Comparison of ENCODE assay signal across 10 mouse cellular contexts in genomic region chr4:134580351-134581148, GRCm38 (mm10). TPM values are rescaled to one million over a fixed set of nuclear protein-coding genes. Genes with fewer than 3 reads are reported as not detected.
DNase-seq lines count a peak whose midpoint lies in the region; ATAC-seq and TF ChIP-seq lines count a peak whose summit lies in the region.
"Had no signal": no experiment of that assay in that cellular context is flagged by ENCODE, and none has a peak within 500 bp of the region (broad histone marks: within the 10 kb centered on the region; RNA-seq: fewer than 3 reads in every experiment).

No protein-coding gene starts in this region.

- no peak overlapping the region for H3K4me3 ChIP-seq in heart, embryonic 15.5 days
- no peak overlapping the region for H3K4me3 ChIP-seq in forebrain, embryonic 13.5 days
- H3K4me3 ChIP-seq in olfactory bulb, adult 2 months (ENCODE audit: insufficient read depth, low read depth, low read length) = no peak overlapping the region
- H3K4me3 ChIP-seq in stomach, postnatal 0 days (ENCODE audit: low read depth, low read length) = no peak overlapping the region
- H3K4me3 ChIP-seq: embryonic facial prominence, embryonic 15.5 days had no signal

- H3K4me2 ChIP-seq in heart, embryonic 15.5 days = no peak overlapping the region
- no peak overlapping the region for H3K4me2 ChIP-seq in forebrain, embryonic 13.5 days
- H3K4me2 ChIP-seq in stomach, postnatal 0 days (replicated peaks; ENCODE audit: low read depth) = no peak overlapping the region
- H3K4me2 ChIP-seq: embryonic facial prominence, embryonic 15.5 days had no signal

- intact Hi-C loops in heart, postnatal 25 days (cut with DNase I) = loop anchor here (5.0 kb wide), 1 partner anchor 122 kb away; the partner anchor contains the start of gene Man1c1

- TF ChIP-seq CTCF in olfactory bulb, adult 2 months (IDR thresholded peaks at IDR 0.05; ENCODE audit: insufficient read depth, low read depth, low read length) = no peak
- TF ChIP-seq CTCF in stomach, postnatal 0 days (IDR thresholded peaks at IDR 0.05; ENCODE audit: low read depth) = no peak

- ATAC-seq in heart, embryonic 15.5 days (replicated peaks; ENCODE audit: insufficient number of reproducible peaks, insufficient read depth, low FRiP score, low read depth) = no peak
- peak; percentile 75 for ATAC-seq in forebrain, embryonic 13.5 days
- no peak for ATAC-seq in stomach, postnatal 0 days (ENCODE audit: low FRiP score, low TSS enrichment)

- peaks cover 29% of the 10 kb centered on the region for H3K4me1 ChIP-seq in heart, embryonic 15.5 days (replicated peaks)
- peaks cover 39% of the 10 kb centered on the region for H3K4me1 ChIP-seq in forebrain, embryonic 13.5 days
- H3K4me1 ChIP-seq in olfactory bulb, adult 2 months (ENCODE audit: control insufficient read depth, insufficient read depth, low read length) = peaks cover 41% of the 10 kb centered on the region
- H3K4me1 ChIP-seq in stomach, postnatal 0 days (replicated peaks; ENCODE audit: control insufficient read depth, insufficient read depth) = 0 out of 2 replicates have a peak, but pooled peaks cover 2% of the 10 kb centered on the region

- DNase-seq in heart, postnatal 25 days (ENCODE audit: low spot score) = no peak
- peak; percentile 80 to 81 for DNase-seq in layer of hippocampus, postnatal 10 days (ENCODE audit: low spot score in 2 of 2)
- DNase-seq in lung, postnatal 14 days = no peak
- DNase-seq in kidney, adult 18-20 months = no peak
- DNase-seq in stomach, postnatal 0 days (ENCODE audit: low spot score) = no peak

- no peaks in the 10 kb centered on the region for H3K9me3 ChIP-seq in heart, embryonic 15.5 days (replicated peaks)
- no peaks in the 10 kb centered on the region for H3K9me3 ChIP-seq in forebrain, embryonic 13.5 days (replicated peaks)
- no peaks in the 10 kb centered on the region for H3K9me3 ChIP-seq in stomach, postnatal 0 days (ENCODE audit: control insufficient read depth, low read length)
- H3K9me3 ChIP-seq: embryonic facial prominence, embryonic 15.5 days had no signal

- WGBS in heart, embryonic 15.5 days = 76% methylated on average over 15 of the region's 15 CpGs
- WGBS in forebrain, embryonic 13.5 days = 63% methylated on average over 15 of the region's 15 CpGs
- WGBS in olfactory bulb, adult 2 months = 48% methylated on average over 15 of the region's 15 CpGs
- 81% methylated on average over 15 of the region's 15 CpGs for WGBS in stomach, postnatal 0 days

- 0 out of 2 replicates have a peak overlapping the region, but pooled peaks have one; percentile 7 for H3K9ac ChIP-seq in heart, embryonic 15.5 days
- 0 out of 2 replicates have a peak overlapping the region, but pooled peaks have one; percentile 8 for H3K9ac ChIP-seq in forebrain, embryonic 13.5 days
- no peak overlapping the region for H3K9ac ChIP-seq in stomach, postnatal 0 days (ENCODE audit: low read length)
- H3K9ac ChIP-seq: embryonic facial prominence, embryonic 15.5 days; liver, embryonic 14.5 days had no signal

- peak overlapping the region; percentile 87; the same call in 1 of the 2 replicates for H3K27ac ChIP-seq in heart, embryonic 15.5 days
- peak overlapping the region; percentile 76 for H3K27ac ChIP-seq in forebrain, embryonic 13.5 days
- peak overlapping the region; percentile 52 for H3K27ac ChIP-seq in olfactory bulb, adult 2 months (ENCODE audit: insufficient read depth, low read depth, low read length)
- no peak overlapping the region for H3K27ac ChIP-seq in stomach, postnatal 0 days (replicated peaks)
- H3K27ac ChIP-seq: liver, embryonic 14.5 days had no signal

- no peaks in the 10 kb centered on the region for H3K27me3 ChIP-seq in heart, embryonic 15.5 days
- H3K27me3 ChIP-seq in forebrain, embryonic 13.5 days = no peaks in the 10 kb centered on the region
- H3K27me3 ChIP-seq in stomach, postnatal 0 days (ENCODE audit: control insufficient read depth, insufficient read depth, low read length) = no peaks in the 10 kb centered on the region
- H3K27me3 ChIP-seq: embryonic facial prominence, embryonic 15.5 days had no signal

- no peak for TF ChIP-seq POLR2A in olfactory bulb, adult 2 months (IDR thresholded peaks at IDR 0.05; ENCODE audit: insufficient read depth, low read depth, low read length)

- H3K36me3 ChIP-seq in heart, embryonic 15.5 days = no peaks in the 10 kb centered on the region
- no peaks in the 10 kb centered on the region for H3K36me3 ChIP-seq in forebrain, embryonic 13.5 days (ENCODE audit: poor library complexity, severe bottlenecking)
- no peaks in the 10 kb centered on the region for H3K36me3 ChIP-seq in stomach, postnatal 0 days (ENCODE audit: control insufficient read depth, insufficient read depth, low read length)
- H3K36me3 ChIP-seq: embryonic facial prominence, embryonic 15.5 days had no signal

- TF ChIP-seq EP300 in stomach, postnatal 0 days (optimal IDR thresholded peaks at IDR 0.05) = no peak

RNA-seq across cellular contexts. Expression of gene Selenon, which starts 28.6 kb away (rescaled TPM):
- polyA plus RNA-seq in heart, embryonic 15.5 days (2015; fragmentation: Nextera tagmentation; extraction: Ambion mirVana) = 30.8 and 42.0 TPM in 2 replicates
- total RNA-seq in heart, postnatal 25 days (2021) = 10 to 100 TPM; 21.0 to 22.2 TPM
- polyA plus RNA-seq in forebrain, embryonic 13.5 days (2015; fragmentation: Nextera tagmentation; extraction: Ambion mirVana) = 9.3 and 11.1 TPM in 2 replicates
- total RNA-seq in layer of hippocampus, postnatal 10 days (2021) = 10 to 100 TPM; 16.9 TPM
- polyA plus RNA-seq in olfactory bulb, adult 2 months (2012; ENCODE audit: insufficient read depth, insufficient read length, low replicate concordance, missing spikeins) = not detected in 2 replicates
- polyA plus RNA-seq in stomach, postnatal 0 days (2015; fragmentation: Nextera tagmentation; extraction: Ambion mirVana) = 8.6 and 12.1 TPM in 2 replicates

RNA-seq across cellular contexts. Expression of gene Mtfr1l, which starts 45.4 kb away (rescaled TPM):
- 147 and 152 TPM in 2 replicates for polyA plus RNA-seq in heart, embryonic 15.5 days (2015; fragmentation: Nextera tagmentation; extraction: Ambion mirVana)
- 100 to 1,000 TPM; 178 to 185 TPM for total RNA-seq in heart, postnatal 25 days (2021)
- 132 and 139 TPM in 2 replicates for polyA plus RNA-seq in forebrain, embryonic 13.5 days (2015; fragmentation: Nextera tagmentation; extraction: Ambion mirVana)
- 10 to 100 TPM; 82.0 to 86.7 TPM for total RNA-seq in layer of hippocampus, postnatal 10 days (2021)
- polyA plus RNA-seq in olfactory bulb, adult 2 months (2012; ENCODE audit: insufficient read depth, insufficient read length, low replicate concordance, missing spikeins) = not detected in 2 replicates
- polyA plus RNA-seq in stomach, postnatal 0 days (2015; fragmentation: Nextera tagmentation; extraction: Ambion mirVana) = 64.7 and 70.3 TPM in 2 replicates

Comparison
In these comparisons a context has a peak if more than half of its experiments do, and no peak if none do; other contexts are left out.
1. DNase-seq: peak in layer of hippocampus, postnatal 10 days (2 of 2); none in heart, postnatal 25 days (single experiment), lung, postnatal 14 days (single experiment), kidney, adult 18-20 months (single experiment) and stomach, postnatal 0 days (single experiment).